Mouse (Mus musculus) kidney, postnatal 10 days (tissue): Measurements from ENCODE around the gene Gm3259.
"Not testable (repeated sequence)": the region's sequence is repeated elsewhere in the genome, so short reads cannot be mapped to it uniquely, and the experiment has no call there.

Source experiments
- DNase-seq: peaks from one replicate; pipeline ENCODE4 v3.0.0; 2021; ENCODE audit warnings: mixed read lengths

The Gm3259 gene

GRCm38 (mm10) chr5:95305611-95306010, at the start of gene Gm3259:
Gene Gm3259, plus strand, starts transcription at chr5:95305911.
- not testable (repeated sequence) for DNase-seq

GRCm38 (mm10) chr5:95272668-95273067, 33.0 kb upstream of the Gm3259 start, which contains the start of gene Gm10424:
Gene Gm10424, minus strand, starts transcription at chr5:95272768.
- DNase-seq: not testable (repeated sequence)
